Mouse (Mus musculus) embryonic facial prominence, embryonic 11.5 days (tissue): Measurements from ENCODE around the gene Zfp296. TPM values are rescaled to one million over a fixed set of nuclear protein-coding genes. Genes with fewer than 3 reads are reported as not detected.
"Not testable (repeated sequence)": the region's sequence is repeated elsewhere in the genome, so short reads cannot be mapped to it uniquely, and the experiment has no call there.

Experiments
- ATAC-seq: fragments of 200-750 bp; cut with Nextera tagmentation; replicated peaks from 2 replicates; pipeline ENCODE4 v1.8.0; 2017; ENCODE audit warnings: low read depth; ENCODE audit not compliant: insufficient number of reproducible peaks, low FRiP score, low TSS enrichment
- DNase-seq: peaks from one replicate; pipeline ENCODE4 v3.0.0-alpha.2; 2015; ENCODE audit warnings: low spot score
- H3K27ac ChIP-seq: fragments of 300-500 bp; sonication (generic); replicated peaks from 2 replicates; pipeline ENCODE4 v1.5.1; 2014; ENCODE audit warnings: mild to moderate bottlenecking, low read depth, low read length, control low read depth
- H3K27me3 ChIP-seq: fragments of 300-500 bp; sonication (generic); 2 replicates; pipeline ENCODE4 v1.6.1; 2014; ENCODE audit warnings: mild to moderate bottlenecking, low read length, moderate library complexity, mixed read lengths; ENCODE audit not compliant: control insufficient read depth, insufficient read depth
- H3K36me3 ChIP-seq: fragments of 300-500 bp; sonication (generic); replicated peaks from 2 replicates; pipeline ENCODE4 v1.6.1; 2014; ENCODE audit warnings: low read depth, mild to moderate bottlenecking, low read length, moderate library complexity, mixed read lengths; ENCODE audit not compliant: control insufficient read depth, insufficient read depth
- H3K4me1 ChIP-seq: fragments of 300-500 bp; sonication (generic); 2 replicates; pipeline ENCODE4 v1.6.1; 2014; ENCODE audit warnings: low read length, mixed read lengths; ENCODE audit not compliant: control insufficient read depth, insufficient read depth
- H3K4me2 ChIP-seq: fragments of 300-500 bp; sonication (generic); 2 replicates; pipeline ENCODE4 v1.6.1; 2014; ENCODE audit warnings: low read depth, mild to moderate bottlenecking, control low read depth, low read length, moderate library complexity
- H3K4me3 ChIP-seq: fragments of 300-500 bp; sonication (generic); 2 replicates; pipeline ENCODE4 v1.5.1; 2014; ENCODE audit warnings: low read depth, low read length, control low read depth
- H3K9ac ChIP-seq: fragments of 300-500 bp; sonication (generic); replicated peaks from 2 replicates; pipeline ENCODE4 v1.6.1; 2014; ENCODE audit warnings: mild to moderate bottlenecking, control low read depth, low read length
- H3K9me3 ChIP-seq: fragments of 300-500 bp; sonication (generic); replicated peaks from 2 replicates; pipeline ENCODE4 v1.6.1; 2016; ENCODE audit warnings: mild to moderate bottlenecking, low read length, inconsistent platforms, mixed read lengths; ENCODE audit not compliant: control insufficient read depth
- WGBS: fragments of 180-500 bp; shearing (Covaris S2); extraction: QIAGEN DNeasy Blood & Tissue Kit; methylation state at CpG from one replicate; pipeline ENCODE4 v1.1.7; 2014; 5-methylcytosine and 5-hydroxymethylcytosine counted together
- polyA plus RNA-seq: library from polyadenylated mRNA; unstranded; fragments of >200 nt; fragmentation: Nextera tagmentation; extraction: Ambion mirVana; gene quantifications from 2 replicates; pipeline ENCODE4 v1.2.1, GENCODE M21; 2014

The Zfp296 gene
- polyA plus RNA-seq, 1 experiment from 2014 or later: 0.31 TPM

GRCm38 (mm10) chr7:19603055-19603454 lies 26.0 kb downstream of the Zfp296 start:
- ATAC-seq (no peak), DNase-seq (no peak)
- Histone ChIP-seq H3K36me3 (no peaks in the 10 kb centered on the region; the same call in 1 of the 2 replicates), H3K27me3 (no peaks in the 10 kb centered on the region), H3K4me2 (peak overlapping the region; percentile 81; the same call in 1 of the 2 replicates), H3K4me3 (peak overlapping the region; percentile 99), H3K9ac (no peak overlapping the region), H3K9me3 (no peaks in the 10 kb centered on the region), H3K4me1 (no peaks in the 10 kb centered on the region), H3K27ac (no peak overlapping the region)
- WGBS: 84% methylated on average over 12 of the region's 12 CpGs

GRCm38 (mm10) chr7:19603849-19604605 lies 26.9 kb downstream of the Zfp296 start, which contains the start of gene Clasrp:
Gene Clasrp, minus strand, starts transcription at chr7:19604486.
- H3K27me3 ChIP-seq: no peaks in the 10 kb centered on the region
- DNase-seq (peak; percentile 98), ATAC-seq (peak; percentile 92)
- H3K27ac ChIP-seq: peak within 1 kb of the TSS; percentile 66
- H3K36me3 ChIP-seq: no peaks in the 10 kb centered on the region; the same call in 1 of the 2 replicates
- H3K4me2 ChIP-seq: peak within 1 kb of the TSS; percentile 81
- peak within 1 kb of the TSS; percentile 88 for H3K9ac ChIP-seq
- peak within 1 kb of the TSS; percentile 99 for H3K4me3 ChIP-seq
- H3K4me1 ChIP-seq: no peaks in the 10 kb centered on the region
- WGBS: 1% methylated on average over 57 of the region's 57 CpGs
- H3K9me3 ChIP-seq: no peaks in the 10 kb centered on the region

- not testable (repeated sequence) for H3K9me3 ChIP-seq, DNase-seq, H3K36me3 ChIP-seq, H3K27ac ChIP-seq, H3K4me1 ChIP-seq, ATAC-seq, H3K27me3 ChIP-seq
- WGBS: 57% methylated on average over 10 of the region's 10 CpGs
- Histone ChIP-seq H3K4me3 (peak overlapping the region; percentile 99), H3K9ac (peak overlapping the region; percentile 88), H3K4me2 (peak overlapping the region; percentile 81; the same call in 1 of the 2 replicates)
These were observed 27.6 kb downstream of the Zfp296 start for GRCm38 (mm10) chr7:19604606-19605214.

GRCm38 (mm10) chr7:19607291-19607690 lies 30.2 kb downstream of the Zfp296 start:
- no peak overlapping the region for H3K27ac ChIP-seq
- H3K4me1 ChIP-seq: no peaks in the 10 kb centered on the region
- DNase-seq: no peak
- H3K4me3 ChIP-seq: no peak overlapping the region
- no peaks in the 10 kb centered on the region for H3K27me3 ChIP-seq
- 80% methylated on average over 5 of the region's 5 CpGs for WGBS
- no peaks in the 10 kb centered on the region for H3K9me3 ChIP-seq
- ATAC-seq: no peak
- H3K36me3 ChIP-seq: no peaks in the 10 kb centered on the region
- no peak overlapping the region for H3K4me2 ChIP-seq
- H3K9ac ChIP-seq: no peak overlapping the region

GRCm38 (mm10) chr7:19609641-19610332 lies 32.7 kb downstream of the Zfp296 start:
- Histone ChIP-seq H3K27me3 (no peaks in the 10 kb centered on the region), H3K9me3 (no peaks in the 10 kb centered on the region), H3K4me1 (no peaks in the 10 kb centered on the region), H3K4me2 (no peak overlapping the region), H3K36me3 (no peaks in the 10 kb centered on the region), H3K27ac (no peak overlapping the region), H3K9ac (no peak overlapping the region), H3K4me3 (no peak overlapping the region)
- WGBS: 87% methylated on average over 12 of the region's 12 CpGs
- ATAC-seq (no peak), DNase-seq (no peak)

- Histone ChIP-seq H3K4me3 (no peak overlapping the region), H3K9me3 (no peaks in the 10 kb centered on the region), H3K4me2 (no peak overlapping the region), H3K27me3 (no peaks in the 10 kb centered on the region), H3K4me1 (no peaks in the 10 kb centered on the region), H3K36me3 (no peaks in the 10 kb centered on the region), H3K9ac (no peak overlapping the region), H3K27ac (no peak overlapping the region)
- no peak for ATAC-seq
- DNase-seq: no peak
- WGBS: 80% methylated on average over 5 of the region's 5 CpGs
These were observed 33.9 kb downstream of the Zfp296 start for GRCm38 (mm10) chr7:19610969-19611368.

- H3K9ac ChIP-seq: no peak overlapping the region
- ATAC-seq (no peak), DNase-seq (no peak)
- H3K4me1 ChIP-seq: no peaks in the 10 kb centered on the region
- H3K27ac ChIP-seq: no peak overlapping the region
- H3K4me3 ChIP-seq: no peak overlapping the region
- no peaks in the 10 kb centered on the region for H3K27me3 ChIP-seq
- H3K36me3 ChIP-seq: no peaks in the 10 kb centered on the region
- no peak overlapping the region for H3K4me2 ChIP-seq
- WGBS: 87% methylated on average over 12 of the region's 12 CpGs
- no peaks in the 10 kb centered on the region for H3K9me3 ChIP-seq
These were observed 38.0 kb downstream of the Zfp296 start for GRCm38 (mm10) chr7:19615036-19615577.
